Mouse (Mus musculus) heart, adult 2 months (tissue): ENCODE data around the gene Olfr1047. TPM values are rescaled to one million over a fixed set of nuclear protein-coding genes. Genes with fewer than 3 reads are reported as not detected.
"Not testable (repeated sequence)": the region's sequence is repeated elsewhere in the genome, so short reads cannot be mapped to it uniquely, and the experiment has no call there.

Experiments
- DNase-seq, 2 experiments: peaks; one replicate each; pipeline ENCODE4 v3.0.0; 2021
- H3K27ac ChIP-seq: fragments of 200-600 bp; 2 replicates; pipeline ENCODE4 v1.8.1; 2022
- H3K27me3 ChIP-seq: fragments of 200-500 bp; 2 replicates; pipeline ENCODE4 v1.6.1; 2012; ENCODE audit warnings: mild to moderate bottlenecking, low read length, inconsistent platforms, mixed read lengths; ENCODE audit not compliant: control insufficient read depth, insufficient read depth
- H3K36me3 ChIP-seq: fragments of 200-500 bp; 2 replicates; pipeline ENCODE4 v1.6.1; 2012; ENCODE audit warnings: low read length, inconsistent platforms; ENCODE audit not compliant: control insufficient read depth, insufficient read depth
- H3K4me1 ChIP-seq: fragments of 200-500 bp; 2 replicates; pipeline ENCODE4 v1.6.1; 2011; ENCODE audit warnings: low read length; ENCODE audit not compliant: control insufficient read depth, insufficient read depth
- H3K4me3 ChIP-seq: fragments of 200-600 bp; 2 replicates; pipeline ENCODE4 v1.8.1; 2022
- H3K79me2 ChIP-seq: fragments of 200-500 bp; replicated peaks from 2 replicates; pipeline ENCODE4 v1.6.1; 2012; ENCODE audit warnings: mild to moderate bottlenecking, inconsistent platforms, low read length, moderate library complexity, mixed read lengths; ENCODE audit not compliant: control insufficient read depth, insufficient read depth
- H3K9ac ChIP-seq: fragments of 200-500 bp; 2 replicates; pipeline ENCODE4 v1.6.1; 2012; ENCODE audit warnings: low read depth, mild to moderate bottlenecking, control low read depth, inconsistent platforms, low read length, mixed read lengths
- CTCF ChIP-seq: fragments of 200-600 bp; IDR thresholded peaks from 2 replicates; pipeline ENCODE4 v1.8.1; 2022; ENCODE audit warnings: antibody characterized with exemption, mild to moderate bottlenecking, moderate library complexity
- EP300 ChIP-seq: fragments of 200-500 bp; IDR thresholded peaks from 2 replicates; pipeline ENCODE4 v1.6.1; 2011; ENCODE audit warnings: low read depth, low read length, control low read depth; ENCODE audit not compliant: insufficient read depth
- POLR2A ChIP-seq: fragments of 200-500 bp; IDR thresholded peaks from 2 replicates; pipeline ENCODE4 v1.6.1; 2011; ENCODE audit warnings: mild to moderate bottlenecking, low read depth, low read length, control low read depth; ENCODE audit not compliant: insufficient read depth
- WGBS: fragments of 180-500 bp; shearing (Covaris S2); methylation state at CpG from one replicate; pipeline ENCODE4 v1.1.7; 2018; 5-methylcytosine and 5-hydroxymethylcytosine counted together
- intact Hi-C: fragments of 180-260 bp; cut with DNase I; formaldehyde crosslinking; loops from one replicate; pipeline ENCODE4 v1.15.1; 2025
- long read RNA-seq: library from polyadenylated mRNA; stranded (forward); transcript quantifications from one replicate; pipeline ENCODE4 v2.0.0, GENCODE M21; 2021
- polyA plus RNA-seq: library from polyadenylated mRNA; depleted of rRNA; stranded (reverse); fragments of >200 nt; gene quantifications from 2 replicates; pipeline ENCODE4 v1.2.3, GENCODE M21; 2012; rRNA removed
- total RNA-seq, 2 experiments: library from RNA; stranded (reverse); gene quantifications; 2 replicates each; pipeline ENCODE4 v1.2.3; 2021

Olfr1047 gene
- total RNA-seq: not detected
- polyA plus RNA-seq: not detected in 2 replicates
- long read RNA-seq: 0 reads

- TF ChIP-seq CTCF (no peak), EP300 (no peak), POLR2A (no peak)
- no peaks in the 10 kb centered on the region for H3K36me3 ChIP-seq
- no peaks in the 10 kb centered on the region for H3K4me1 ChIP-seq
- WGBS: 79% methylated on average over 1 of the region's 1 CpGs
- no peak within 1 kb of the TSS for H3K27ac ChIP-seq
- no peak within 1 kb of the TSS for H3K4me3 ChIP-seq
- intact Hi-C loops: no loop called here
- DNase-seq: no peak
- H3K9ac ChIP-seq: no peak within 1 kb of the TSS
- H3K79me2 ChIP-seq: no peaks in the 10 kb centered on the region
- H3K27me3 ChIP-seq: no peaks in the 10 kb centered on the region
Measured at GRCm38 (mm10) chr2:86231301-86231700, at the start of gene Olfr1047. TSS of gene Olfr1047 (minus strand) at chr2:86231401.

GRCm38 (mm10) chr2:86278988-86279387, 47.8 kb upstream of the Olfr1047 start, which contains the start of gene Olfr1051:
TSS of gene Olfr1051 (minus strand) at chr2:86279088.
- H3K27me3 ChIP-seq, H3K79me2 ChIP-seq, intact Hi-C loops, H3K36me3 ChIP-seq, H3K4me1 ChIP-seq, H3K27ac ChIP-seq, H3K9ac ChIP-seq, DNase-seq, H3K4me3 ChIP-seq: not testable (repeated sequence)

DNA sequence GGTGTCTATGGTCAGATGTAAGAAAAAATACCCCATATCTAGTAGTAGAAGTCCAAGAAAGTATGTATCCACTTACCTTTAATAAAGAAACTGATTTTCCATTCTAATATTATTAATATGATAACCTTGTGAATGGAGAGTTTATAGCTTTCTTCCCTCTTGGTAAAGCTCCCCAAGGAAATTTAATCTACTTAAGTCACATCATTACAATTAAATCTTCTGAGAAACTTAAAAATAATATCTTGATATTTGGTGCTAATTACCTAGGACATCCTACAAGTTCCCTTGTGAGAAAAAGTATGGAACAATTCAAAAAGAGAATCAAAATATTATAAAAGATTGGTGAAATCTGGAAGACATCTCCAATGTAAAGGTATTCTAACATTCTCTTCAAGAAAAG, 27.0 kb upstream of the Olfr1047 start, which contains the start of gene Olfr1049:
Gene Olfr1049, minus strand, starts transcription at position 101 of the 400 bp plus-strand sequence.
- H3K36me3 ChIP-seq, DNase-seq, H3K4me1 ChIP-seq, H3K9ac ChIP-seq, H3K27me3 ChIP-seq, H3K27ac ChIP-seq, H3K79me2 ChIP-seq, H3K4me3 ChIP-seq, intact Hi-C loops: not testable (repeated sequence)

GRCm38 (mm10) chr2:86240189-86240588, 9.0 kb upstream of the Olfr1047 start, which contains the start of gene Olfr1048:
TSS of gene Olfr1048 (minus strand) at chr2:86240289.
- Histone ChIP-seq H3K27me3 (no peaks in the 10 kb centered on the region), H3K4me3 (no peak within 1 kb of the TSS), H3K36me3 (no peaks in the 10 kb centered on the region), H3K79me2 (no peaks in the 10 kb centered on the region), H3K4me1 (no peaks in the 10 kb centered on the region), H3K27ac (no peak within 1 kb of the TSS), H3K9ac (no peak within 1 kb of the TSS)
- intact Hi-C loops: no loop called here
- no peak for DNase-seq
- TF ChIP-seq CTCF (no peak), POLR2A (no peak), EP300 (no peak)

DNA sequence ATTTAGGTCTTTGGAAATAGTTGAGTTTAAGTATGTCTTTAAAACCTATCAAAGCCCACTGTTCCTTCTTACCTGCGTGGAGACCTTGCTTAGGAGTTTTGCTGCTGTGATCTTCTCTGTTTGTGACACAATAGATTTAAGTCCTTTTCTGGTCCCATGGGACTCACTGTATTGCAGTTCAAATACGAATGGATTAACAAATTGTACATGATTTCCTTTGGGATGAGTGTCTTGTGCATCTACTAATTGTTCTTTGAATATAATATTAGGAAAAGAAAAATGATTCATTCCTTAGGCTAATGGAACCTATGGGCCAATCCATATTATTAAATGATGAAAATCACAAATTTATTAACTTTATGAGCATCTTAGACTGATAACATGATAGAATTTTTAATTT, 12.0 kb downstream of the Olfr1047 start, which contains the start of gene Olfr1046:
Gene Olfr1046, minus strand, starts transcription at position 101 of the 400 bp plus-strand sequence.
- no peak for DNase-seq
- no peak for TF ChIP-seq CTCF
- Histone ChIP-seq H3K4me3 (no peak within 1 kb of the TSS), H3K4me1 (no peaks in the 10 kb centered on the region), H3K79me2 (no peaks in the 10 kb centered on the region), H3K36me3 (no peaks in the 10 kb centered on the region), H3K27me3 (no peaks in the 10 kb centered on the region), H3K9ac (no peak within 1 kb of the TSS), H3K27ac (no peak within 1 kb of the TSS)
- intact Hi-C loops: no loop called here
- WGBS: 57% methylated on average over 2 of the region's 2 CpGs

DNA sequence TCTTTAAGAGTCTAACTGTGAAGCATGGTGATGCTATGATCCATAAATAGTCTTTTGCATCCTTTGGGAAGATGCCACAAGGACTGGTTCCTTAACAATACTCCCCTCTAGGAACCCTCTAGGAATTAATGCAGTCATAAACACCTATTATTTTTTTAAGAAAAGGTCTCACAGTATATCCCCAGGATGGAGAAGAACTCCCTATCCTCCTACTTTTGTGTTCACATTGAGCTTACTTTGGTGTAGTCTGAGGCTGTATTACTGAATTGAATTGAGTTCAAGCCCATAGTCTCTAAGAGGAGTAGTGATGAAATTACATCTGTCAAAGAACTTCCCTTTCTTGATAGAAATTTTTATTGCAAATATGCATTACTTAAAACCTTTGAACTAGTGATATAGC, 28.3 kb downstream of the Olfr1047 start, which contains the start of gene Olfr1045:
Gene Olfr1045, minus strand, starts transcription at position 101 of the 400 bp plus-strand sequence.
- no peak for DNase-seq
- Histone ChIP-seq H3K79me2 (no peaks in the 10 kb centered on the region), H3K4me1 (no peaks in the 10 kb centered on the region), H3K27me3 (no peaks in the 10 kb centered on the region), H3K4me3 (no peak within 1 kb of the TSS), H3K36me3 (no peaks in the 10 kb centered on the region), H3K27ac (no peak within 1 kb of the TSS), H3K9ac (no peak within 1 kb of the TSS)
- no peak for TF ChIP-seq EP300
- no peak for TF ChIP-seq CTCF
- no peak for TF ChIP-seq POLR2A
- intact Hi-C loops: no loop called here

GRCm38 (mm10) chr2:86195863-86196262, 35.3 kb downstream of the Olfr1047 start:
- H3K27ac ChIP-seq: no peak overlapping the region
- no peak overlapping the region for H3K9ac ChIP-seq
- WGBS: 21% methylated on average over 1 of the region's 1 CpGs
- no peaks in the 10 kb centered on the region for H3K36me3 ChIP-seq
- intact Hi-C loops: no loop called here
- H3K27me3 ChIP-seq: no peaks in the 10 kb centered on the region
- H3K4me1 ChIP-seq: no peaks in the 10 kb centered on the region
- TF ChIP-seq EP300 (no peak), POLR2A (no peak), CTCF (no peak)
- H3K4me3 ChIP-seq: no peak overlapping the region
- DNase-seq: no peak
- H3K79me2 ChIP-seq: no peaks in the 10 kb centered on the region
